Mouse (Mus musculus) cerebellum, adult 11-12 months (tissue): Measurements from ENCODE around the gene Gm5286.
"Not testable (repeated sequence)": the region's sequence is repeated elsewhere in the genome, so short reads cannot be mapped to it uniquely, and the experiment has no call there.

Experiments
- DNase-seq: peaks from one replicate; pipeline ENCODE4 v3.0.0; 2022

The Gm5286 gene

GRCm38 (mm10) chr3:94196414-94196813, at the start of gene Gm5286:
TSS of gene Gm5286 (plus strand) at chr3:94196714.
- not testable (repeated sequence) for DNase-seq

DNA sequence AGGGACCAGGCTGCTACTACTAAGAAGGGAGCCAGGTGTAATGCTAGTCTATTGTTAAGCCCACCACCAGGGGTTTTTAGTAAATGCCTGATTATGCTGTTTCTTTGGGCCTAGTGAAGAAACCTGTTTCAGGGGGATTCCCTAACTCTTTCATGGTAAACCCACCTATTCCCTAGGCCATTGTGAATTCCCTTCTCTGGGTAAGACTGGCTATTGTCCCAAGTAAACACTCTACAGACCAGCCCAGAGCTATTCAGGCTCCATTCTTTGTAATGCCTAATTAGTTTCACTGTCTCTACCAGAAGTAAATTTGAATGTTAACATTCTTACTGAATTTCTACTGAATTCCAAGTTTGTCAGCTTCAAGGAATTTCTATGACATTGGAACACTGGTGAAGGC, 29.2 kb upstream of the Gm5286 start:
- not testable (repeated sequence) for DNase-seq

- DNase-seq, result not testable (repeated sequence)
Observed at GRCm38 (mm10) chr3:94178093-94178492, 18.4 kb upstream of the Gm5286 start, which contains the start of gene Gm10696. TSS of gene Gm10696 (minus strand) at chr3:94178193.
